Mouse (Mus musculus) embryonic facial prominence, embryonic 15.5 days (tissue): Measurements from ENCODE around the gene Ifi213. TPM values are rescaled to one million over a fixed set of nuclear protein-coding genes. Genes with fewer than 3 reads are reported as not detected.
"Not testable (repeated sequence)": the region's sequence is repeated elsewhere in the genome, so short reads cannot be mapped to it uniquely, and the experiment has no call there.

Experiments used
- ATAC-seq: fragments of 200-750 bp; cut with Nextera tagmentation; 2 replicates; pipeline ENCODE4 v1.8.0; 2017; ENCODE audit warnings: low read depth, moderate TSS enrichment; ENCODE audit not compliant: insufficient number of reproducible peaks, low FRiP score, low TSS enrichment
- H3K27ac ChIP-seq: fragments of 300-500 bp; sonication (generic); replicated peaks from 2 replicates; pipeline ENCODE4 v1.5.1; 2015; ENCODE audit warnings: mild to moderate bottlenecking, inconsistent platforms
- H3K27me3 ChIP-seq: fragments of 300-500 bp; sonication (generic); 2 replicates; pipeline ENCODE4 v1.6.1; 2015; ENCODE audit warnings: inconsistent platforms
- H3K36me3 ChIP-seq: fragments of 300-500 bp; sonication (generic); 2 replicates; pipeline ENCODE4 v1.6.1; 2015; ENCODE audit warnings: mild to moderate bottlenecking, inconsistent platforms
- H3K4me1 ChIP-seq: fragments of 300-500 bp; sonication (generic); 2 replicates; pipeline ENCODE4 v1.6.1; 2015; ENCODE audit warnings: inconsistent platforms
- H3K4me2 ChIP-seq: fragments of 300-500 bp; sonication (generic); replicated peaks from 2 replicates; pipeline ENCODE4 v1.6.1; 2015; ENCODE audit warnings: mild to moderate bottlenecking, inconsistent platforms
- H3K4me3 ChIP-seq: fragments of 300-500 bp; sonication (generic); replicated peaks from 2 replicates; pipeline ENCODE4 v1.5.1; 2015; ENCODE audit warnings: mild to moderate bottlenecking, inconsistent platforms
- H3K9ac ChIP-seq: fragments of 300-500 bp; sonication (generic); 2 replicates; pipeline ENCODE4 v1.6.1; 2015; ENCODE audit warnings: inconsistent platforms
- H3K9me3 ChIP-seq: fragments of 300-500 bp; sonication (generic); replicated peaks from 2 replicates; pipeline ENCODE4 v1.6.1; 2016; ENCODE audit warnings: inconsistent platforms
- WGBS: fragments of 180-500 bp; shearing (Covaris S2); methylation state at CpG from one replicate; pipeline ENCODE4 v1.1.7; 2015; 5-methylcytosine and 5-hydroxymethylcytosine counted together
- polyA plus RNA-seq: library from polyadenylated mRNA; unstranded; fragments of >200 nt; fragmentation: Nextera tagmentation; extraction: Ambion mirVana; gene quantifications from 2 replicates; pipeline ENCODE4 v1.2.1, GENCODE M21; 2015

Gene Ifi213
- polyA plus RNA-seq: 0.15 and 0.29 TPM in 2 replicates

GRCm38 (mm10) chr1:173598838-173599494 is at the start of gene Ifi213:
Gene Ifi213, minus strand, starts transcription at chr1:173599274.
- not testable (repeated sequence) for H3K27ac ChIP-seq, H3K4me2 ChIP-seq, ATAC-seq, H3K36me3 ChIP-seq, H3K4me1 ChIP-seq, H3K27me3 ChIP-seq, H3K4me3 ChIP-seq, H3K9me3 ChIP-seq, H3K9ac ChIP-seq
- 68% methylated on average over 3 of the region's 3 CpGs for WGBS

GRCm38 (mm10) chr1:173645393-173645792 is 46.3 kb upstream of the Ifi213 start:
- ATAC-seq: no peak
- Histone ChIP-seq H3K36me3 (no peaks in the 10 kb centered on the region), H3K4me2 (no peak overlapping the region), H3K27me3 (no peaks in the 10 kb centered on the region), H3K9me3 (no peaks in the 10 kb centered on the region), H3K4me1 (no peaks in the 10 kb centered on the region), H3K27ac (no peak overlapping the region), H3K4me3 (no peak overlapping the region), H3K9ac (no peak overlapping the region)
- WGBS: 61% methylated on average over 2 of the region's 2 CpGs

GRCm38 (mm10) chr1:173633969-173634645 is 35.0 kb upstream of the Ifi213 start:
- Histone ChIP-seq H3K27ac (no peak overlapping the region), H3K4me3 (no peak overlapping the region), H3K9me3 (no peaks in the 10 kb centered on the region), H3K9ac (no peak overlapping the region), H3K27me3 (no peaks in the 10 kb centered on the region), H3K36me3 (no peaks in the 10 kb centered on the region), H3K4me1 (no peaks in the 10 kb centered on the region), H3K4me2 (no peak overlapping the region)
- WGBS: 81% methylated on average over 5 of the region's 5 CpGs
- ATAC-seq: no peak

GRCm38 (mm10) chr1:173630622-173631021 is 31.5 kb upstream of the Ifi213 start, which contains the start of gene Ifi209:
Gene Ifi209, plus strand, starts transcription at chr1:173630917.
- H3K27me3 ChIP-seq, H3K4me2 ChIP-seq, H3K36me3 ChIP-seq, ATAC-seq, H3K4me1 ChIP-seq, H3K4me3 ChIP-seq, H3K27ac ChIP-seq, H3K9me3 ChIP-seq, H3K9ac ChIP-seq: not testable (repeated sequence)
- 84% methylated on average over 2 of the region's 2 CpGs for WGBS

- no peaks in the 10 kb centered on the region for H3K4me1 ChIP-seq
- H3K36me3 ChIP-seq: no peaks in the 10 kb centered on the region
- WGBS: 61% methylated on average over 2 of the region's 2 CpGs
- no peaks in the 10 kb centered on the region for H3K27me3 ChIP-seq
- H3K9ac ChIP-seq: no peak overlapping the region
- H3K4me3 ChIP-seq: no peak overlapping the region
- H3K9me3 ChIP-seq: no peaks in the 10 kb centered on the region
- no peak overlapping the region for H3K27ac ChIP-seq
- ATAC-seq: no peak
- H3K4me2 ChIP-seq: no peak overlapping the region
These were observed 27.6 kb upstream of the Ifi213 start for GRCm38 (mm10) chr1:173626686-173627085.

GRCm38 (mm10) chr1:173624052-173624451 is 25.0 kb upstream of the Ifi213 start:
- H3K4me2 ChIP-seq: no peak overlapping the region
- no peaks in the 10 kb centered on the region for H3K4me1 ChIP-seq
- no peak overlapping the region for H3K9ac ChIP-seq
- ATAC-seq: no peak
- H3K27ac ChIP-seq: no peak overlapping the region
- no peak overlapping the region for H3K4me3 ChIP-seq
- no peaks in the 10 kb centered on the region for H3K9me3 ChIP-seq
- no peaks in the 10 kb centered on the region for H3K36me3 ChIP-seq
- no peaks in the 10 kb centered on the region for H3K27me3 ChIP-seq
- 77% methylated on average over 2 of the region's 2 CpGs for WGBS

- not testable (repeated sequence) for H3K27ac ChIP-seq, H3K27me3 ChIP-seq, ATAC-seq, H3K4me3 ChIP-seq, H3K4me1 ChIP-seq, H3K9ac ChIP-seq, H3K4me2 ChIP-seq, H3K36me3 ChIP-seq, H3K9me3 ChIP-seq
- 79% methylated on average over 2 of the region's 2 CpGs for WGBS
These were observed 23.1 kb upstream of the Ifi213 start for GRCm38 (mm10) chr1:173622216-173622615.

GRCm38 (mm10) chr1:173610291-173610690 is 11.2 kb upstream of the Ifi213 start:
- not testable (repeated sequence) for H3K4me3 ChIP-seq, H3K4me2 ChIP-seq, H3K36me3 ChIP-seq, H3K9me3 ChIP-seq, H3K27me3 ChIP-seq, H3K9ac ChIP-seq, H3K27ac ChIP-seq, ATAC-seq, H3K4me1 ChIP-seq
- 59% methylated on average over 3 of the region's 3 CpGs for WGBS

- not testable (repeated sequence) for H3K27ac ChIP-seq, H3K27me3 ChIP-seq, H3K4me1 ChIP-seq, H3K9me3 ChIP-seq, H3K36me3 ChIP-seq, ATAC-seq, H3K4me3 ChIP-seq, H3K4me2 ChIP-seq, H3K9ac ChIP-seq
- WGBS: 88% methylated on average over 2 of the region's 2 CpGs
These were observed 9.4 kb downstream of the Ifi213 start for GRCm38 (mm10) chr1:173589698-173590097.

GRCm38 (mm10) chr1:173579921-173580585 is 19.0 kb downstream of the Ifi213 start:
- H3K27me3 ChIP-seq: no peaks in the 10 kb centered on the region
- WGBS: 93% methylated on average over 26 of the region's 26 CpGs
- no peak overlapping the region for H3K4me3 ChIP-seq
- 0 out of 2 replicates have a peak, but pooled peaks cover 16% of the 10 kb centered on the region for H3K9me3 ChIP-seq
- H3K4me1 ChIP-seq: no peaks in the 10 kb centered on the region
- no peaks in the 10 kb centered on the region for H3K36me3 ChIP-seq
- H3K27ac ChIP-seq: no peak overlapping the region
- H3K9ac ChIP-seq: no peak overlapping the region
- ATAC-seq: no peak
- no peak overlapping the region for H3K4me2 ChIP-seq

- Histone ChIP-seq H3K27ac (no peak overlapping the region), H3K9me3 (0 out of 2 replicates have a peak, but pooled peaks cover 16% of the 10 kb centered on the region), H3K27me3 (no peaks in the 10 kb centered on the region), H3K4me3 (no peak overlapping the region), H3K36me3 (no peaks in the 10 kb centered on the region), H3K4me1 (no peaks in the 10 kb centered on the region), H3K9ac (no peak overlapping the region), H3K4me2 (no peak overlapping the region)
- WGBS: 85% methylated on average over 9 of the region's 9 CpGs
- ATAC-seq: no peak
These were observed 20.0 kb downstream of the Ifi213 start for GRCm38 (mm10) chr1:173579079-173579478.
